Mouse (Mus musculus) small intestine, adult 10 weeks (tissue): ENCODE measurements around the gene Gprin1. TPM values are rescaled to one million over a fixed set of nuclear protein-coding genes. Genes with fewer than 3 reads are reported as not detected.

Experiments used
- polyA plus RNA-seq: library from polyadenylated mRNA; stranded (reverse); fragments of 350-450 nt; fragmentation: Illumina TruSeq; extraction: RNeasy Lipid Tissue Mini Kit (QIAGEN cat#74804); gene quantifications from one replicate; pipeline ENCODE4 v1.2.3, GENCODE M21; 2014; ENCODE audit warnings: low replicate concordance

The Gprin1 gene
- polyA plus RNA-seq = not detected

GRCm38 (mm10) chr13:54749864-54750411 is at the start of gene Gprin1:
Gene Gprin1 (minus strand): TSS chr13:54749874.

DNA sequence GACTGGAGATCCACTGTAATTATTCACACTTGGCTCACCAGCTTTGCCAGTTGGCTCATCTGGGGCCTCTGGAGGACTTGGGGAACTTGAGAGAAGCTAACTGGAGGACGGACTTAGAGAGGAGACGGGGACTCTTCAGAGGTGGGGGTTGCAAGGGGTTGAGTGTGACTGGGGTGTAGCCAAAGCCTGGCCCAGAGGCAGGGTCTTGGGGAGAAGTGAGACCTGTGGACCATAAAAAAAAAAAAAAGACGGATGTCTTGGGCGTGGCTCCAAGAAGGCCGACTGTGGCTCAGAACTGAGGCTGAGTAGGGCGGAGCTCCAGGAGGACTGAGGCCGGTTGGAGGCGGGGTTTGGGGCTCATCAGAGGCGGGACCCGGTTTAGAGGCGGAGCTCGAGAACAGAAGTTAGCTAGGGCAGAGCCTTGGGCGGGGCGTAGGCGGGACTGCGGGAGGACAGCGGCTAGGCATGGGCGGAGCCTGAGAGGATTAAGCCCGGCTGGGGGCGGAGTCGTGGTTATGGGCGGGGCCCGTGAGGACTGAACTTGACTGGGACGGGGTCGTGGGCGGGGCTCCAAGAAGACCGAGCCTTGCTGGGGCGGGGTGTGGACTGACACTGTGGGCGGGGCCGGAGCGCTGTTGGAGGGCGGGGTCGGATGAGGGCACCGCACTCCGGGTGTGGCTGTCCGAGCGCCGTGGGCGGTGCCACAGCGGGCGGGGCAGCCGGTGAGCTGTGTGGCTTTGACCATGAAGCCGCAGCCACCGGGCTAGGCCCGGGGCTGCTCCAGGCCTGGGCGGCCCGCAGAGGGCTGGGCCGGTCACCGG is 39.3 kb upstream of the Gprin1 start, which contains the start of gene Tspan17:
TSS of gene Tspan17 (plus strand) at position 638 of the 821 bp plus-strand sequence.

DNA sequence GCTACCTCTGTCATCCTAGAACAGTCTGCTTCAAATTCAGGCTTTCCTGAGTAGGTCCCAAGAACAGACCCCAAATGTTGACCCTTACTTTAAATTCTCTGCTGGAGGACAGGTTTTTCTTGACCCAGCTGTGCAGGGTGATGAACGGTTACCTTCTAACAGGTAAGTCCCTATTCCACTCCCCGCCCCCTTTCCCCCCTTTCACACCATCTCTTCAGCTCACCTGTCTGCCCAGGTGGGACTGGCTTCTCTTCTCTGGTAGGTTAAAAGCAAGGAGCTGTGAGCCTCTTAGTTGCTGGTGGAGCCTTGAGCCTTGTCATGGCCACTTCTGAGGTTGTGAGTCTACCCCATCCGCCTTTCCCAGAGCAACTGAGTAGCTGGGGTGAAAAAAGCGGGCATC is 34.0 kb upstream of the Gprin1 start, which contains the start of gene Eif4e1b:
TSS of gene Eif4e1b (plus strand) at position 301 of the 400 bp plus-strand sequence.

GRCm38 (mm10) chr13:54766192-54766768 is 16.6 kb upstream of the Gprin1 start, which contains the start of gene Sncb:
Gene Sncb (minus strand): TSS chr13:54766595.

DNA sequence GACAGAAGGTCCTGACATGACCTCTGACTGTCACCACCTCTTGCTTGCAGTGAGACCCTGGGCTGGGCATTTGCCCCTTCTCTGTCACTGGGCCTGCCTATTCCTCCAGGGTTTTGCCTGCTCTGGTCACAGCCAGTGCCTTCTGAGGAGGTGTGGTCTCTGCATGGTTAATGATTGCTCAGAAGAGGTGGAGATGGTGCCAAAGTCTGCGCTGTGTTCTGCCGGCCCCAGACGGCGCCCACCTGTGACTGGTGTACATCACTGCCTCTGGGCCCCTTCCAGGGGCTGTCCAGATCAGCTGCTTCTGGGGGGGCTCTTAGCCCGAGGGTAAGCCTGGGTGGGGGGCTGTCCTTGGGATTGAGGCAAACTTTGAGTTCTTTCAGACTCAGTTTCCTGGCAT is 48.4 kb downstream of the Gprin1 start, which contains the start of gene Cdhr2:
TSS of gene Cdhr2 (plus strand) at position 219 of the 400 bp plus-strand sequence.

GRCm38 (mm10) chr13:54693558-54694347 is 55.9 kb downstream of the Gprin1 start, which contains the start of gene Rnf44:
Gene Rnf44 (minus strand): TSS chr13:54693907.

Other genes starting within 250 kb of the Gprin1 start
- 3.4 TPM for gene Simc1, start 246.1 kb downstream of the Gprin1 start, polyA plus RNA-seq
- 141 TPM for gene 4833439L19Rik, start 184.4 kb downstream of the Gprin1 start, polyA plus RNA-seq
- gene Arl10, start 174.9 kb downstream of the Gprin1 start, polyA plus RNA-seq = 1.3 TPM
- gene Nop16, start 159.8 kb downstream of the Gprin1 start, polyA plus RNA-seq = 3.6 TPM
- gene Higd2a, start 159.7 kb downstream of the Gprin1 start, polyA plus RNA-seq = 5.9 TPM
- gene Cltb, start 138.5 kb downstream of the Gprin1 start, polyA plus RNA-seq = 15.1 TPM
- 19.5 TPM for gene Faf2, start 128.1 kb downstream of the Gprin1 start, polyA plus RNA-seq
- gene Rnf44, start 56.0 kb downstream of the Gprin1 start, polyA plus RNA-seq = 22.1 TPM
- gene Cdhr2, start 48.4 kb downstream of the Gprin1 start, polyA plus RNA-seq = 42.9 TPM
- not detected for gene Sncb, start 16.7 kb upstream of the Gprin1 start, polyA plus RNA-seq
- gene Eif4e1b, start 34.1 kb upstream of the Gprin1 start, polyA plus RNA-seq = not detected
- gene Tspan17, start 39.5 kb upstream of the Gprin1 start, polyA plus RNA-seq = not detected
- not detected for gene Unc5a, start 199.5 kb upstream of the Gprin1 start, polyA plus RNA-seq